Mouse (Mus musculus) spleen, adult 2 months (tissue): ENCODE results near the gene Lgr4.

Experiments
- CTCF ChIP-seq: fragments of 200-500 bp; IDR thresholded peaks from 2 replicates; pipeline ENCODE4 v1.5.1; 2011; ENCODE audit warnings: mild to moderate bottlenecking, inconsistent platforms; ENCODE audit not compliant: insufficient read depth, insufficient read length, insufficient replicate concordance; ENCODE audit errors: extremely low read depth
- POLR2A ChIP-seq: fragments of 200-500 bp; IDR thresholded peaks from 2 replicates; pipeline ENCODE4 v1.6.1; 2011; ENCODE audit warnings: low read depth, low read length, inconsistent platforms

- TF ChIP-seq CTCF (no peak), POLR2A (no peak)
Measured at GRCm38 (mm10) chr2:109928791-109929190, 11.3 kb downstream of the Lgr4 start.
